Mouse (Mus musculus) ES-E14 (cell line): ENCODE results near the gene Ccdc93. TPM values are rescaled to one million over a fixed set of nuclear protein-coding genes. Genes with fewer than 3 reads are reported as not detected.

Experiments used
- DNase-seq: peaks from one replicate; pipeline ENCODE4 v3.0.0-alpha.2; 2013; ENCODE audit warnings: low read depth, low spot score
- H3K27ac ChIP-seq: 2 replicates; pipeline ENCODE4 v1.5.1; 2012; ENCODE audit warnings: low read depth, mild to moderate bottlenecking, low read length, moderate library complexity, mixed read lengths; ENCODE audit not compliant: poor library complexity, insufficient read depth, severe bottlenecking
- H3K36me3 ChIP-seq: 2 replicates; pipeline ENCODE4 v1.6.1; 2012; ENCODE audit warnings: mild to moderate bottlenecking, low read length, moderate library complexity, mixed read lengths; ENCODE audit not compliant: control insufficient read depth, poor library complexity, insufficient read depth, severe bottlenecking
- H3K4me1 ChIP-seq, 2 experiments: fragments of 150-350 bp in 1 of 2; sonication (generic) in 1 of 2; 2 replicates each; pipeline ENCODE4 v1.6.1; 2012; ENCODE audit warnings: low read length in 2 of 2, mild to moderate bottlenecking in 1 of 2, mixed read lengths in 1 of 2; ENCODE audit not compliant: control insufficient read depth in 2 of 2, insufficient read depth in 2 of 2, poor library complexity in 1 of 2
- H3K4me3 ChIP-seq, 2 experiments: fragments of 150-350 bp in 1 of 2; sonication (generic) in 1 of 2; 2 replicates each; pipeline ENCODE4 v1.5.1; 2012; ENCODE audit warnings: low read length in 2 of 2, low read depth in 1 of 2, mild to moderate bottlenecking in 1 of 2, mixed read lengths in 1 of 2; ENCODE audit not compliant: insufficient read depth in 1 of 2, poor library complexity in 1 of 2, severe bottlenecking in 1 of 2
- H3K9ac ChIP-seq: 2 replicates; pipeline ENCODE4 v1.6.1; 2012; ENCODE audit warnings: low read depth, mild to moderate bottlenecking, low read length, mixed read lengths; ENCODE audit not compliant: poor library complexity, insufficient read depth, severe bottlenecking
- H3K9me3 ChIP-seq: fragments of 150-350 bp; sonication (generic); 2 replicates; pipeline ENCODE4 v1.6.1; 2012; ENCODE audit warnings: low read depth, mild to moderate bottlenecking, low read length; ENCODE audit not compliant: control insufficient read depth, insufficient read depth
- CHD2 ChIP-seq: IDR thresholded peaks from 2 replicates; pipeline ENCODE4 v1.6.1; 2014; ENCODE audit warnings: mild to moderate bottlenecking, low read depth, low read length, inconsistent platforms
- HCFC1 ChIP-seq: IDR thresholded peaks from 2 replicates; pipeline ENCODE4 v1.6.1; 2012; ENCODE audit warnings: low read length, inconsistent platforms, borderline replicate concordance; ENCODE audit not compliant: insufficient read depth
- MAFK ChIP-seq: IDR thresholded peaks from 2 replicates; pipeline ENCODE4 v1.6.1; 2014; ENCODE audit warnings: mild to moderate bottlenecking, low read depth, low read length, inconsistent platforms; ENCODE audit not compliant: insufficient read depth
- ZC3H11A ChIP-seq: IDR thresholded peaks from 2 replicates; pipeline ENCODE4 v1.6.1; 2012; ENCODE audit warnings: low read depth, mild to moderate bottlenecking, inconsistent platforms, low read length, borderline replicate concordance
- ZNF384 ChIP-seq: IDR thresholded peaks from 2 replicates; pipeline ENCODE4 v1.6.1; 2012; ENCODE audit warnings: low read depth, low read length, inconsistent platforms
- in situ Hi-C, 2 experiments: fragments of 600-800 bp; cut with MboI; formaldehyde crosslinking; loops; one replicate each; pipeline ENCODE4 v1.15.1; 2025; ENCODE audit warnings: low sequenced_read_pairs in 2 of 2, inconsistent platforms in 1 of 2; ENCODE audit not compliant: unreplicated experiment in 2 of 2
- total RNA-seq: library from RNA; depleted of rRNA; stranded (reverse); fragments of 300-350 nt; gene quantifications from 2 replicates; pipeline ENCODE4 v1.2.3, GENCODE M21; 2012

Ccdc93 gene
- total RNA-seq, 1 experiment = 11.7 TPM

- Histone ChIP-seq H3K4me3 (no peak overlapping the region), H3K4me1 (no peaks in the 10 kb centered on the region), H3K9ac (no peak overlapping the region), H3K36me3 (peaks cover 6% of the 10 kb centered on the region), H3K27ac (no peak overlapping the region), H3K9me3 (no peaks in the 10 kb centered on the region)
- no peak for DNase-seq
- TF ChIP-seq CHD2 = no peak
- no peak for TF ChIP-seq MAFK
- TF ChIP-seq HCFC1 = no peak
- no peak for TF ChIP-seq ZC3H11A
- TF ChIP-seq ZNF384 = no peak
- in situ Hi-C loops = no loop called here
Observed at GRCm38 (mm10) chr1:121486803-121487202, 56.0 kb downstream of the Ccdc93 start.

GRCm38 (mm10) chr1:121490241-121490640 is 59.4 kb downstream of the Ccdc93 start:
- peak; percentile 9 for DNase-seq
- H3K9ac ChIP-seq = no peak overlapping the region
- in situ Hi-C loops = no loop called here
- no peak for TF ChIP-seq MAFK
- TF ChIP-seq ZNF384 = no peak
- TF ChIP-seq ZC3H11A = no peak
- no peak for TF ChIP-seq CHD2
- TF ChIP-seq HCFC1 = no peak
- no peaks in the 10 kb centered on the region for H3K4me1 ChIP-seq
- H3K4me3 ChIP-seq = no peak overlapping the region
- H3K27ac ChIP-seq = no peak overlapping the region
- peaks cover 6% of the 10 kb centered on the region; the same call in 1 of the 2 replicates for H3K36me3 ChIP-seq
- H3K9me3 ChIP-seq = no peaks in the 10 kb centered on the region

- H3K9me3 ChIP-seq = no peaks in the 10 kb centered on the region
- no peak for DNase-seq
- in situ Hi-C loops = no loop called here
- H3K9ac ChIP-seq = no peak overlapping the region
- TF ChIP-seq MAFK (no peak), HCFC1 (no peak), CHD2 (no peak), ZNF384 (no peak), ZC3H11A (no peak)
- peaks cover 11% of the 10 kb centered on the region for H3K36me3 ChIP-seq
- no peak overlapping the region for H3K27ac ChIP-seq
- H3K4me3 ChIP-seq = no peak overlapping the region
- H3K4me1 ChIP-seq = no peaks in the 10 kb centered on the region
Observed at GRCm38 (mm10) chr1:121497093-121497492, 66.2 kb downstream of the Ccdc93 start.

GRCm38 (mm10) chr1:121508729-121509128 is 77.9 kb downstream of the Ccdc93 start:
- in situ Hi-C loops = no loop called here
- no peaks in the 10 kb centered on the region for H3K9me3 ChIP-seq
- DNase-seq = no peak
- no peak overlapping the region for H3K9ac ChIP-seq
- no peak for TF ChIP-seq CHD2
- no peaks in the 10 kb centered on the region for H3K36me3 ChIP-seq
- H3K4me3 ChIP-seq = no peak overlapping the region
- H3K27ac ChIP-seq = no peak overlapping the region
- H3K4me1 ChIP-seq = no peaks in the 10 kb centered on the region

- H3K36me3 ChIP-seq = no peaks in the 10 kb centered on the region
- no peak overlapping the region for H3K9ac ChIP-seq
- H3K9me3 ChIP-seq = no peaks in the 10 kb centered on the region
- TF ChIP-seq MAFK = no peak
- no peak overlapping the region for H3K27ac ChIP-seq
- DNase-seq = no peak
- in situ Hi-C loops = no loop called here
- no peak overlapping the region for H3K4me3 ChIP-seq
- no peaks in the 10 kb centered on the region for H3K4me1 ChIP-seq
Observed at GRCm38 (mm10) chr1:121510420-121511140, 79.7 kb downstream of the Ccdc93 start.
